Mouse (Mus musculus) CH12.LX (cell line): ENCODE data around the gene Ubn2.

ENCODE experiments used
- KAT2A ChIP-seq: IDR thresholded peaks from 2 replicates; pipeline ENCODE4 v1.6.1; 2012; ENCODE audit warnings: low read length, improper control_type of control experiment, inconsistent platforms; ENCODE audit not compliant: insufficient replicate concordance
- MAZ ChIP-seq: IDR thresholded peaks from 2 replicates; pipeline ENCODE4 v1.6.1; 2012; ENCODE audit warnings: low read depth, mild to moderate bottlenecking, inconsistent platforms, low read length, improper control_type of control experiment, moderate library complexity
- ZC3H11A ChIP-seq: IDR thresholded peaks from 2 replicates; pipeline ENCODE4 v1.6.1; 2012; ENCODE audit warnings: low read depth, mild to moderate bottlenecking, inconsistent platforms, low read length, improper control_type of control experiment

- TF ChIP-seq KAT2A (no peak), ZC3H11A (no peak), MAZ (no peak)
Measured at GRCm38 (mm10) chr6:38547707-38548106, 114.0 kb downstream of the Ubn2 start.
